Mouse (Mus musculus) lung, postnatal 4 days (tissue): Measurements from ENCODE around the gene Casp12.
"Not testable (repeated sequence)": the region's sequence is repeated elsewhere in the genome, so short reads cannot be mapped to it uniquely, and the experiment has no call there.

Experiments
- DNase-seq, 2 experiments: peaks; one replicate each; pipeline ENCODE4 v3.0.0; 2021

Casp12 gene

DNA sequence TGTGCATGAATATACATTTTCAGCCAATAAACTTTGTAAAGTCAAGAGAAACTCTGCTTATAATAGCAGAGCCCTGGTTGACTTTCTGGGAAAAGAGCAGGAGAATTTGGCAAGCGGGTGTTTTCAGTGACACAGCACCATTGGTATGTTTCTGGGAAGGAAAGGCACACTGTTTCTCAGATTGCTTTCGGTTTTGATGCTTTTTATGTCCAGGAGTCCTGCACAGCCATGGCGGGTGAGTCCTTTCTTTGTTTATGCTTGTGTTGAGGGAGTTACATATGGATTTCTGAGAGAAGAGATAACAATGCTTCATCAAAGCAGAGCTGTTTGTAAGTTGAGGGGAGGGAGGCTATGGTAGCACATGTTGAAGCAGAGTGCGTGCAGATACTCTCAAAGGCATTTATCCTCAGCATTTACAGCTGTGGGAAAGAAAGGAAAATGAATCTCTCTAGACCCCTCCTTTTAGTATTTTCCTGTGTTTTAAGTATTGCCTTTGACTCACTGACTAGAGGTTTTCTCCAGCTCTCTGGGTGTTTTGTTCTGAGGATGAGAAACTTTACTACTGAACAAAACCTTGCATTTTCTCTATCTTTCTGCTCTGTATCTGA, at the start of gene Casp12:
Gene Casp12, plus strand, starts transcription at position 140 of the 608 bp plus-strand sequence.
- DNase-seq: peak in 1 of 2 experiments; percentile 14

DNA sequence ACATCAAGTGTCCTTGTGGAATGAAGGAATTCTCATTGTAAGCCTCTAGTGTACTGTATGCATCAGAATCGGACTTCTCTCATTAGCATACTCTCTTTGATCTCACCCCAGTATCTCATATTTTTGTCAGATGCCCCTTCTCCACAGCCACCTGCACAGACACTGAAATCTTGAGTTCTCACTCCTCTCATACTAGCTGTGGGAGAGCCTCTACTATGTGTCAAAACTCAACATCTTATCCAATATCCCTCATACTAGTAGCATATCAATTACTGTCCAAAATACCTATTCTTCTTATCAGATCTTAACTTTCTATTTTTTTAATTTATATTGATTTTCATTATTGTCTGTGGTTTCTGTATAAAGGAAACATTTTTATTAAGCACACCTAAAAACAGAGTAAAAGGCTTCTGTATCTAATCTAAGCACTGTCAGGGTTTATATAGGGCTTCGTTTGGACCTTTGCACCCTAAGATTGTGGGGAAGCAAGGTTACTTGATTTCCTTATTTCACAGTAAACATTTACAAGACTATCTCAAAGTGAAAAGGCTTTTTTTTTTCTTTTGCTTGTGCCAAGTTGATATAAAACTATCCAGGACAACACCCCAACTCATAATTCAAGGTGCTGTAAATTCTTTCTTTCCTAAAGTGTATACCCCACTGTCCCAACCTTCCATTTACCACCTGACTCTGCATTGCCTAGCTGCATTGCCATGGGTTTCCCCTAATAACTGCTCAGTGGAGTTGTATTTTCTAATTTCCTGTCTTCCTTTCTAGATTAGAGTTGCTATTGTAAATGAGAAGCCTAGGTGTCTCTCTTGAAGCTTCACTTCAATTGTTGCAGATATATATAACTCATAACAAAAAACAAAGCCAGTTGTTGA, 48.6 kb upstream of the Casp12 start:
- DNase-seq: no peak

DNA sequence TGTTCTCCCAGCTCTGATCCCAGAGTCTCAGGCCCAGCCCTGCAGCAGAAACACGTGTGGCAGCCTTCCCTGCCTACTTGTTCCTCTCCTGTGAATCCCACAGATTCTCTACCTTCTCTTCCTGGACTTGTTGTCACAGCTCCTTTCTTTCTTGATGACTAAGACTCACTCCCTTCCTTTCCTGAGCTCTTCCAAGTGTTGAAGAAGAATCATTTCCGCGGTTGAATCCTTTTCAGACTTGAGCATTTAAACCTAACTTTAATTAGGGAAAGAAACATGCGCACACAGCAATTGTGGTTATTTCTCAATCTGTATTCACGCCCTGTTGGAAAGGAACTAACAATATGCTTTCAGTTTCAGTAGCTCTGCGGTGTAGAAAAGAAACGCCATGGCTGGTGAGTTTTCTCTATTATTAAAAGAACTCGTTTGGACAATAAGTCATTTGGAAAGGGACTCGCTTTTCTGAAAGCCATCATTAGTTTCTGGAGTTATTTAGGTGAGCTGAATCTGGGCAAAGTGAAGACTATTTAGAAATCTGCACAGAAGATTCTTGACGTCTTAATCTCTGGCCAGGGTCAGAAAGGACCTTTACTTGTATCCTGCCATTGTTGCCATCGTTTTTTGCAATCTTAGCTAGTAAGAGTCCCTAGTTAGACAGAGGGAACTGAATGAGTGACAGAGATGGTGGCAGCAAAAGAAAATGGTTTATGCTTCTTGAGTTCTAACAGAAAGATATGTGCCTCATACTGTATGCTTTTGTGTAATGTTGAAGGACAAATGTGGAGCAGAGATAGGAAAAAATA, 46.7 kb upstream of the Casp12 start, which contains the start of gene Casp1:
Gene Casp1, plus strand, starts transcription at position 189 of the 803 bp plus-strand sequence.
- DNase-seq: no peak

DNA sequence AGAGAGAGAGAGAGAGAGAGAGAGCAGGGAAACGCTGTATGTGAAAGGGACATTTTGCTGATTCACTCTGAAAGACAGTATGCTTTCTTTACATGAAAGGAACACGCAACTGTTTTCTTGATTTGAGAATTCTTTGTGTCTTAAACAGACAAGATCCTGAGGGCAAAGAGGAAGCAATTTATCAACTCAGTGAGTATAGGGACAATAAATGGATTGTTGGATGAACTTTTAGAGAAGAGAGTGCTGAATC, 46.2 kb upstream of the Casp12 start:
- no peak for DNase-seq

DNA sequence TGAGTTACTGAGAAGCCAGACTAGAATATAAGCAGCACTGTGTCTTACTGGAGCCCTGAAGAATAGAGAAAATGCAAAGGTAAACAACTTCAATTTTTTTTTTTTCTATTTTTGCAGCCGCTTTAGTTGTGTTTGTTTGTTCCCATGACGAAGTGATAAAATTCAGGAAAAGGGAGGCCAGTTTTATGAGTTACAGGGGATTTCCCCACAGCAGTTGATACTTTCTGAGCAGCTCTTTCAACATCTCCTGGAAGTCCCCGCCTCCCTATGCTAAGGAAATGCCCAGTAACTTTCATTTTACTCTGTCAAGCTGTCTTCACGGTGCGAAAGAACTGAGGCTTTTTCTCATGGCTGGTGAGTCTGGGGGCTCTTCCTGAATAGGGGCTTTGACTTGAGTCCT, 36.7 kb upstream of the Casp12 start, which contains the start of gene Casp4:
Gene Casp4, plus strand, starts transcription at position 268 of the 400 bp plus-strand sequence.
- DNase-seq: peak in 1 of 2 experiments; percentile 13

DNA sequence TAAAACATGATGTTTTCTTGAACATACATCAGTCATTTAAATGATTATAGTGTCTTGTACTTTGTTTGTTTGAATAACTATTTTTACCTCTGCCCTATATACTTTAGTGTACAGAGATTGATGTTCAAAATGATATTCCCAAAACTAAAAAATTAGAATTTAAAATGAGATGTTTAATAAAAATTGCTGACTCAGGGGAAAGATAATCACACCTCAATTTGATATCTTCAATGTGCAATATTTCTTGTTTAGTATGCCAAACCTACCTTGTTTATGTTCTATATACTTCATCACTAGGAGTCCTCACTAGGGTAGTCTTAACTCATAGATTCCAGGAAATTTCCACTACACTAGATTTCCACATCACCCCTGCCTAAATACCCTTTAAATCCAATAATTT, 35.1 kb upstream of the Casp12 start:
- no peak for DNase-seq

DNA sequence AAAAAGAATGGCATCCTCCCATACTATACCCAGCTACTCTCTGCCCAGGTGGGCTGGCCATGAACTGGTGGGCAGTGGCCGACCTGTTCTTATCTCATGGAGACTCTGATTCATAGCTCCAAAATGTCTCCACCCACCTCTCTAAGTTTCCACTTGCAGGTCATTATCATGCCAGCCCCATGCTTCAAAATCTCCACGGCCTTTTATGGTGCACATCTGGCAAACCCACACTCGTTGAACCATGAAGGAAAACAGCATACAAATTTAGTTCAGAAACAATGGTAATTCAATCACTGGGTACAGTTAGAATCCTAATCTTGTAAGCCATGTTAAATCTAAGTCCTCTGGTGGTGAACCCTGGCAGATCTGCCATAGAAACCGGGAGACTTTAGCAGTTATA, 33.8 kb upstream of the Casp12 start:
- no peak for DNase-seq

DNA sequence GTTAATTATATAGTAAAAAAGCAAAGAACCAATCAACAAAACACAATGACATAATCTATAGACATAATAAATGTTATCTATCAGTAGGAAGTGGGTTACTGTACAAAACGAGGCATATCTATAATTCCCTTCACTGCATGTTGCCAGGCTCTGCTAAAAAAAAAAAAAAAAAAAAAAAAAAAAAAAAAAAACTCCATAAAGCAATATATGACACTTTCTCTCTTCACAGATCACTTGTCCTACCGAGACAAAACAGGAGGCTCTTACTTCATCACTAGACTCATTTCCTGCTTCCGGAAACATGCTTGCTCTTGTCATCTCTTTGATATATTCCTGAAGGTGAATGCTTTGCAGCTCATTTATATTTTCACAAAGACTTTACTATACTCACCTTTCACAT, 17.0 kb upstream of the Casp12 start:
- DNase-seq: no peak

DNA sequence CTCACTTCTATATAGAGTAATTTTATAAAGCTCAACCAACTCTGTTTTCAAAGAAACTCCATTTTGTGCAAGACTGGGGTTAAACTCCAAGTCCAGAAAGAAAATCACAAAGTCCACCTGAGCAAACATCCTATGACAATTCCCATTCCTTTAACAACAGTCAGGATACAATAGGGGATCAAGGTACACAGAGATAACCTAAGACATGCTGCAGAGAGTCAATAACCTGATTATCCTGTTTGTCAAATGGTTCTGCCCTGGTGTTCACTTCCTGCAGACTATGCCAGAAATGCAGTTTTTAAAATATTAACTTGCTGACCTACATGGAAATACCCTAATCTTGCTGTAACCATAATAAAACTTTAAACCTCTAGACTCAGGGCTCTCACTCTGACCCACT, 12.8 kb upstream of the Casp12 start:
- no peak for DNase-seq

DNA sequence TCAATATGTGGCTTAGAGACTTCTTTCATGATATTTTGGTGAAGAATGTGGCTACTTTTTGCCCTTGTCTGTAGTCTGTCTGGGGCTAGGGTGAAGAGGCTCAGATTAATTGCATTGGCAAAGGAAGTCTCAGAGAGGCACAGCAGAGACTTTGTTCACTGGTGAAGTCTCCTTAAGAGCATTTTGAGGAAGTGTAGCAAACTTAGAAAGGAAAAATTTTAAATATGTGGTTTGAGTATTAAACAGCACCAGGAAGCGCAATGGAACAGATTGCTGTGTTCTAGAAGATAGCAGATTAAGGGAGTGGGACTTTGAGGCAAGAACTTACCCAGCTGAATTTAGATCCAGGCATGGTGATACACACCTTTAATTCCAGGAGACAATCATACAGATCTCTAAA, 11.8 kb upstream of the Casp12 start:
- no peak for DNase-seq

DNA sequence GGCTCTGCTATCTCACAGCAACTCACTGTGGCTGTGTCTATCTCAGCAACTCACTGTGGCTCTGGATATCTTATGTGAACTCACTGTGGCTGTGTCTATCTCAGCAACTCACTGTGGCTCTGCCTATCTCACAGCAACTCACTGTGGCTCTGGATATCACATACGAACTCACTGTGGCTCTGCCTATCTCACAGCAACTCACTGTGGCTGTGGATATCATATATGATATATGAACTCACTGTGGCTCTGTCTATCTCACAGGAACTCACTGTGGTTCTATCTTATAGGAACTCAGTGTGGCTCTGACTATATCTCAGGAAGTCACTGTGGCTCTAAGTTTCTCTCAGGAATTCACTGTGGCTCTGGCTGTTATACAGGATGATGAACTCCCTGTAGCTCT, 2.1 kb upstream of the Casp12 start:
- DNase-seq: no peak

DNA sequence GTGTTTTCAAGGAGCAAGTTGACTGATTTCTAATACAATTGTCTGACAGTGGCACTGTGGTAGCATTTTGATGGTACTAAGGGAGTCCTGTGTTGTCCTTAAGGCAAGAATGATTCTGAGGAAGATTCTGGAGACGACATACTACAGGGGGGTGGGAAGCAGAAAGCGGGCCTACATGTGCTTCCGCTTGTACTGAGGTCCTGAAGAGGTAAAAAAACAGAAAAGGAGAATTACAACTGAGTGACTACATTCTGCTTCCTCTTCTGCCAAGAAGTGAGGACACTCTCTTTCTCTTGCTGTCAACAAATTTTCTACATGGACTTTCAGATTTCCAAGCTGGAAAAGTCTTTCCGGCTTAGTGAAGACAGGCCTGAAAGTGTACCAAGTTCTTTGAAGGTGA, 1.1 kb upstream of the Casp12 start:
- DNase-seq: no peak

DNA sequence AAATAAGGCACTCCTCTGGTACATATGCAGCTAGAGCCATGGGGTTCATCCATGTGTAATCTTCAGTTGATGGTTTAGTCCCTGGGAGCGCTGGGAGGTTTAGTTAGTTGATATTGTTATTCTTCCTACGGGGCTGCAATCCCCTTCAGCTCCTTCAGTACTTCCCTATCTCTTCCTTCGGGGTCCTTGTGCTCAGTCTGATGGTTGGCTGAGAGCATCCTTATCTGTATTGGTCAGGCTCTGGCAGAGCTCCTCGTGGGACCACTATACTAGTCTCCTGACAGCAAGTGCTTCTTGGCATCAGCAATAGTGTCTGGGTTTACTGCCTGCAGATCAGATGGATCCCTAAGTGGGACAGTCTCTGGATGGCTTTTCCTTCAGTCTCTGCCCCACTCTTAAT, 2.2 kb downstream of the Casp12 start:
- DNase-seq: no peak

DNA sequence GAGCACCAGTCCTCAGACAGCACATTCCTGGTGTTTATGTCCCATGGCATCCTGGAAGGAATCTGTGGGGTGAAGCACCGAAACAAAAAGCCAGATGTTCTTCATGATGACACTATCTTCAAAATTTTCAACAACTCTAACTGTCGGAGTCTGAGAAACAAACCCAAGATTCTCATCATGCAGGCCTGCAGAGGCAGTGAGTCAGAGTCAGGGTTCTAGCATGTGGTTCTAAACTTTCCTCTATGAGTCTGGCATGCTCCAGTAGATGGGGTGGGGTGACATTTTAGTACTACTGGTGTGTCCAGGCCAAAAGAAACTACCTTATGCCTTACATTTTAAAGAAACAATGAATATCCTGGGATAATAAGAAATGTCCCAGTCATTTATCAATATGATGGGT, 8.4 kb downstream of the Casp12 start:
- DNase-seq: no peak

DNA sequence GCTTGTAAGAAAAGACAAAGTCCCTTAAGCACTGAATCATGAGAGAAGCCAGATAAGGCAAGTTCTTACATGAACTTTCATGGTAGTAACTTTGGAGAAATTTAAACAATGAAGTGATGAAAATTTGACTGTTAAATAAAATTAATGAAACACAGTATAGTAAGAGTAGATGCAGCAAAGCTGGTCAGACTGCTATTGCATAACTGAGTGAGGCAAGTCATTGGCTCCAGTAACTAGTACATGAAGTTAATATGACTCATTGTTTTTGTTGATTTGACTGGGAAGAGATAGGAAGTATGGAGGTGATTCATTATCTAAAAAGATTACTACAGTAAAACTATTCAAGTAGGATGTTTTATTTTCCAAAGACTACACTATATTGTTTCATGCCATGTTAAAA, 11.6 kb downstream of the Casp12 start:
- no peak for DNase-seq

DNA sequence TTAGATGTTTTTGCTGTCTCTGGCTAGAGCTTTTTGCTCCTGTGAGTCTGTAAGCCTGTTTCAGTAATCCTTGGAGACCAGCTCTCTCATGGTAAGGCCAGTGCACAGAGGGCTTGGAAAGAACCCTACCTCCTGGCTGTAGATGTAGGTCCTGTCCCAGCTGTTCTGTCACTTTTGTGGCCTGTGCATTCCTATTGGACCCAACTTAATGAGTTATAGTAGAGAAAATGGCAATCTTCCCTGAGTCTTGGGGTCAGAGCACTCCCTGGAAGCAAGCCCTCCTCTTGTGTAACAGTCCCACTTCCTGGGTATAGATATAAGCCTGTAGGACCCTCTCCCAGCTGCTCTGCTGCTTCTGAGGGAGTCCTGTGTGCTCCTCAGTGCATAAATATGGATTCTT, 48.3 kb downstream of the Casp12 start:
- DNase-seq: no peak

DNA sequence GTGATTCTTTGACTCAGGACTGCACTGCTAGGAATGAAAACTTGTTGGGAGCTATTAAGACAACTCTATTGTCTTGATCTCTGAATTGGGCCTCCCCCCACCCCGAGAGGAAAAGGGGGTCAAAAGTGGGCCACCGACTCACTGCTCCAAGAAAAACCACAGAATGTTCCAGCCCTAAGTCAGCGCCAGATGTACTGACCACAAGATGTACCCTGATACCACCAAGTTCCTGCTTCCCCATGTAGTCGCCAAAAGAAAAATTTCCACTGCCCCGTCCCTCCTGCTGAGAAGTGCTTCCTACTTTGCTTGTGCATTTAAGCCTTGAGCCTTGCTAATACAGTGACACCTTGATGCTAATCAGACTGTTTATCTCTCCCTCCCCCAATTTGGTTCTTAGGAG, 50.6 kb downstream of the Casp12 start:
- DNase-seq: not testable (repeated sequence)

DNA sequence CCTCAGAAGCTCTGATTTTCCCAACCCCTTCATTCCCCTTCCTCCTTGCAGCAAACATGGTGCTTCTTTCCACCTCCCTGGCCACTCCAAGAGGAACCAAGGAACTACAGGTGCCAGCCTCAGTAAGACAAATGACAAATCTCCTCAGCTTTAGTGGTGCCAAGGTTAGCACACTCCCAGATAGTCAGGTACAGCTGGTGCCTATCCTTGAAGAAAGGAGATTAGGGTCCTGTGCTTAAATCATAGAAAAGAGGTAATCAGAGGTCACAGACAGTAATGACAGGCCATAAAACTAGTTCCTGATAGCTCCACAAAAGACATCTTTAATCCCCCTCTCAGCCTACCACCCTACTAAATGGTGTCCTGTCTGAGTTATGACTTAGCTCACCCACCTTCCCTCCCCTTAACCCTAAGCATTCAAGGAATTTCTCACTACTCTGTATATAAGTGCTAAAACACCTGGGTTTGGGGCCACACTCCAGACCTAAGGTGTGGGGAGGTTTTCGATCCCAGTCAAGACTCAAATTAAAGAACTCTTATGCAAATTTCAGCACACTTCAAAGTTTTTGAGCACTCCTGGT, 65.8 kb downstream of the Casp12 start:
- DNase-seq: no peak

DNA sequence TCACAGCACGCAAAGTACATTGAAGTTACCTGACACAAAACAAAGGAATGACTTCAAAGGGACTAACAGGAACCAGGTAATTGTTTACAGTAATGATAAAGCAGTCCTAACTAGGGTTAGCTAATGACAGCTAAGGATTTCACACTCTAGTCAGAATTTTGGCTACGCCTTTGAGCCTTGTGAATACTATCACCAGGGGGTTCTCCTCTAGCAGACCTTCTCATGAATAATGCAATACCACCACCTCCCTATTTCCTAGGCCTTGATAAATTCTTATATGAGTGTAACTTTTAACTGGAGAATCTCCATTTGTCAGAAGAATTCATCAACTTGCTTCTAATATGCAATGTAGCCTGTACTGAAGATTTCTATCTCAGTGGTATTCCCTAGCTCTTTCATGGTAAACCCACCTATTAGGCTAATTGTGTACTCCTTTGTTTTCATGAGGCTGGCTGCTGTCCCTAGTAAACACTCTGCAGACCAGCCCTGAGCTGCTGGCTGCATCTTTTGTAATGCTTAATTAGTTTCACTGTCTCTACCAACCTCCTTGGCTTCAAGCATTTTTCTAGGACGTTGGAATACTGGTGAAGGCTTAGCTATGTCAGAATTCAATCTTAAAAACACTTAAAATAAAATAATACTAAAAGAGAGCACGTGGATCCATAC, 67.3 kb downstream of the Casp12 start:
- no peak for DNase-seq

DNA sequence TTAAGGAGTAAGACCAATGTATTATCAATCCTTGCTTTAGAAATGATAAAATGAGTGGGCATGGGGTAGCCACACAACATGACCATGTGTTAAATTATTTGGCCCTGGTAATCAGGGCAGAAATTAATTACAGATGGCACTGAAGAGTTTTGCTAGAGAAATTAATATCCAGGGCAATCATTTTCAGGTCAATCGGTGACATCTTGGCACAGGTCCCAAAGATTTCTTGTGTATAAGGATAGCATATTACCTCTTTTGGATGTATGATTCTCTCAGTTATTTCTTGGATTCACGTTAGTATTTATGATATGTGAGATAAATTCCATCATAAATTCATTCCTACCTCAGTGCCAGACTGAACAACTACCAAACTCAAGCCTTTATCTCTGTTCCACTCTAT, 72.6 kb downstream of the Casp12 start:
- no peak for DNase-seq
